Comparison of ENCODE assay signal across 10 mouse cellular contexts in the genomic region with DNA sequence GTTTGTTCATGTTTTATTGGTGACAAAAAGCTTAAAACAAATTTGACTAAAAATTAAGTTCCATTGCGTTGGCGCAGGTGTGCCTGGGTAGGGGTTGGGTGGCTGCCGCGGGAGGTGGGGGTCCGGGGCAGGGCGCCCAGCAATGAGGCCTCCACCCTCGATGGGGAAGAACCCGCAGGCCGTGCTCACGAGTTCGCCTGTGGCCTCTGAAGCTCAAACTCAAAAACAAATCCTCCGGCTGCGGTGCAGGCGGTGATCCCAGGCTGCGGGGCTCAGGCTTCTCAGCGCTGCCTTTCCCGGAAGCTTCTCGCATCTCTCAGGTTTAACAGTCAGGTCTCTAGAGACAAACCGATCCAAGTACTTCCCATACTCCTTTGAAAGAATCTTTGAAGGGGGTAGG. TPM values are rescaled to one million over a fixed set of nuclear protein-coding genes. Genes with fewer than 3 reads are reported as not detected.
DNase-seq lines count a peak whose midpoint lies in the region; ATAC-seq and TF ChIP-seq lines count a peak whose summit lies in the region.
"Had no signal": no experiment of that assay in that cellular context is flagged by ENCODE, and none has a peak within 500 bp of the region (broad histone marks: within the 10 kb centered on the region; RNA-seq: fewer than 3 reads in every experiment).

No protein-coding gene starts in this region.

- H3K36me3 ChIP-seq in E14TG2a.4 (ENCODE audit: insufficient read depth, low read length): peaks cover 54% of the 10 kb centered on the region
- H3K36me3 ChIP-seq in forebrain, embryonic 12.5 days (replicated peaks): peaks cover 79% of the 10 kb centered on the region
- H3K36me3 ChIP-seq in midbrain, embryonic 11.5 days (ENCODE audit: control insufficient read depth, insufficient read depth, low read length): peaks cover 45% of the 10 kb centered on the region

- peaks cover 9% of the 10 kb centered on the region for H3K27me3 ChIP-seq in E14TG2a.4 (ENCODE audit: insufficient read depth, low read length)
- peaks cover 27% of the 10 kb centered on the region for H3K27me3 ChIP-seq in forebrain, embryonic 12.5 days
- H3K27me3 ChIP-seq in midbrain, embryonic 11.5 days (ENCODE audit: control insufficient read depth, insufficient read depth, low read length): peaks cover 8% of the 10 kb centered on the region

- ATAC-seq in forebrain, embryonic 12.5 days (ENCODE audit: low FRiP score): no peak
- ATAC-seq in midbrain, embryonic 11.5 days (ENCODE audit: low FRiP score): no peak

- peaks cover 49% of the 10 kb centered on the region for H3K4me1 ChIP-seq in E14TG2a.4 (replicated peaks; ENCODE audit: low read depth, low read length)
- peaks cover 33% of the 10 kb centered on the region for H3K4me1 ChIP-seq in forebrain, embryonic 12.5 days
- H3K4me1 ChIP-seq in midbrain, embryonic 11.5 days (ENCODE audit: control insufficient read depth, insufficient read depth, low read length): peaks cover 27% of the 10 kb centered on the region

- no peak overlapping the region for H3K4me2 ChIP-seq in forebrain, embryonic 12.5 days
- H3K4me2 ChIP-seq in midbrain, embryonic 11.5 days: no peak overlapping the region

- no peaks in the 10 kb centered on the region for H3K9me3 ChIP-seq in E14TG2a.4 (ENCODE audit: low read length)
- H3K9me3 ChIP-seq in forebrain, embryonic 12.5 days: no peaks in the 10 kb centered on the region
- no peaks in the 10 kb centered on the region for H3K9me3 ChIP-seq in midbrain, embryonic 11.5 days (ENCODE audit: control insufficient read depth, low read length)

- DNase-seq in cerebellum, adult 9-10 months: peak; percentile 55
- DNase-seq in cerebellum, adult 11 months: no peak
- DNase-seq in midbrain, embryonic 11.5 days (ENCODE audit: low spot score, missing footprints): no peak
- no peak for DNase-seq in yolk sac, embryonic 10.5 days (ENCODE audit: low spot score)
- DNase-seq in gastrocnemius, postnatal 25 days: no peak
- no peak for DNase-seq in gastrocnemius, adult 8-10 months (ENCODE audit: low spot score in 2 of 2)

- 69% methylated on average over 19 of the region's 19 CpGs for WGBS in forebrain, embryonic 12.5 days
- WGBS in midbrain, embryonic 11.5 days: 65% methylated on average over 19 of the region's 19 CpGs

- peak overlapping the region; percentile 12; the same call in 1 of the 2 replicates for H3K9ac ChIP-seq in forebrain, embryonic 12.5 days
- H3K9ac ChIP-seq in midbrain, embryonic 11.5 days (ENCODE audit: low read length): 0 out of 2 replicates have a peak overlapping the region, but pooled peaks have one; percentile 27

- TF ChIP-seq CTCF in E14TG2a.4 (conservative IDR thresholded peaks at IDR 0.05; ENCODE audit: low read length): no peak

- H3K27ac ChIP-seq in forebrain, embryonic 12.5 days: peak overlapping the region; percentile 43
- H3K27ac ChIP-seq in midbrain, embryonic 11.5 days (ENCODE audit: low read depth, low read length): no peak overlapping the region

- peak overlapping the region; percentile 73 for H3K4me3 ChIP-seq in E14TG2a.4 (replicated peaks; ENCODE audit: low read length)
- no peak overlapping the region for H3K4me3 ChIP-seq in forebrain, embryonic 12.5 days (replicated peaks)
- H3K4me3 ChIP-seq in midbrain, embryonic 11.5 days (ENCODE audit: low read depth, low read length): no peak overlapping the region
- H3K4me3 ChIP-seq: myocyte had no signal

RNA-seq across cellular contexts. Expression of a gene that starts 1.9 kb away (rescaled TPM):
- polyA plus RNA-seq in forebrain, embryonic 12.5 days (2016; fragmentation: Nextera tagmentation; extraction: Ambion mirVana): 1.8 and 4.2 TPM in 2 replicates
- 0.43 and 1.3 TPM in 2 replicates for polyA plus RNA-seq in midbrain, embryonic 11.5 days (2014; fragmentation: Nextera tagmentation; extraction: Ambion mirVana)
- total RNA-seq in gastrocnemius, postnatal 25 days (2021): 1 to 10 TPM in 1 of 2 experiments, under 1 TPM in 1; 0.72 to 2.5 TPM
- 1 to 10 TPM in 1 of 4 experiments, under 1 TPM in 1, not detected in 2; 0.75 to 2.7 TPM for total RNA-seq in gastrocnemius, adult 8-10 months (2022)
- total RNA-seq: heart, postnatal 36 days had no signal

RNA-seq across cellular contexts. Expression of a gene that starts 16.0 kb away (rescaled TPM):
- 14.9 and 16.2 TPM in 2 replicates for polyA plus RNA-seq in forebrain, embryonic 12.5 days (2016; fragmentation: Nextera tagmentation; extraction: Ambion mirVana)
- 5.5 and 7.0 TPM in 2 replicates for polyA plus RNA-seq in midbrain, embryonic 11.5 days (2014; fragmentation: Nextera tagmentation; extraction: Ambion mirVana)
- total RNA-seq in gastrocnemius, postnatal 25 days (2021): 10 to 100 TPM; 13.8 to 15.8 TPM
- 10 to 100 TPM; 16.5 to 25.1 (median 20.2) TPM for total RNA-seq in gastrocnemius, adult 8-10 months (2022)

RNA-seq across cellular contexts. Expression of a gene that starts 21.6 kb away (rescaled TPM):
- polyA plus RNA-seq in forebrain, embryonic 12.5 days (2016; fragmentation: Nextera tagmentation; extraction: Ambion mirVana): 26.9 and 29.5 TPM in 2 replicates
- 19.6 and 19.8 TPM in 2 replicates for polyA plus RNA-seq in midbrain, embryonic 11.5 days (2014; fragmentation: Nextera tagmentation; extraction: Ambion mirVana)
- total RNA-seq in gastrocnemius, postnatal 25 days (2021): 10 to 100 TPM; 28.9 to 29.5 TPM
- 10 to 100 TPM; 29.7 to 32.7 (median 30.8) TPM for total RNA-seq in gastrocnemius, adult 8-10 months (2022)

RNA-seq across cellular contexts. Expression of a gene that starts 29.2 kb away (rescaled TPM):
- polyA plus RNA-seq in forebrain, embryonic 12.5 days (2016; fragmentation: Nextera tagmentation; extraction: Ambion mirVana): 217 and 229 TPM in 2 replicates
- 230 and 240 TPM in 2 replicates for polyA plus RNA-seq in midbrain, embryonic 11.5 days (2014; fragmentation: Nextera tagmentation; extraction: Ambion mirVana)
- total RNA-seq in gastrocnemius, postnatal 25 days (2021): 100 to 1,000 TPM; 113 to 119 TPM
- 100 to 1,000 TPM; 112 to 126 (median 121) TPM for total RNA-seq in gastrocnemius, adult 8-10 months (2022)

RNA-seq across cellular contexts. Expression of a gene that starts 29.2 kb away (rescaled TPM):
- 54.0 and 54.2 TPM in 2 replicates for polyA plus RNA-seq in forebrain, embryonic 12.5 days (2016; fragmentation: Nextera tagmentation; extraction: Ambion mirVana)
- 45.7 and 49.7 TPM in 2 replicates for polyA plus RNA-seq in midbrain, embryonic 11.5 days (2014; fragmentation: Nextera tagmentation; extraction: Ambion mirVana)
- 10 to 100 TPM; 26.9 to 30.7 TPM for total RNA-seq in gastrocnemius, postnatal 25 days (2021)
- total RNA-seq in gastrocnemius, adult 8-10 months (2022): 10 to 100 TPM; 25.8 to 35.3 (median 33.9) TPM
